Mouse (Mus musculus) stomach, embryonic 16.5 days (tissue): ENCODE results near the gene Mastl. TPM values are rescaled to one million over a fixed set of nuclear protein-coding genes. Genes with fewer than 3 reads are reported as not detected.
A peak's percentile ranks its signal among the peaks of the same experiment; 100 is the strongest.

Experiments
- ATAC-seq: fragments of 200-750 bp; cut with Nextera tagmentation; 2 replicates; pipeline ENCODE4 v1.8.0; 2017; ENCODE audit warnings: moderate number of reproducible peaks, moderate TSS enrichment; ENCODE audit not compliant: insufficient read depth, low FRiP score
- H3K27ac ChIP-seq: fragments of 300-500 bp; sonication (generic); 2 replicates; pipeline ENCODE4 v1.5.1; 2014; ENCODE audit warnings: low read length
- H3K27me3 ChIP-seq: fragments of 300-500 bp; sonication (generic); 2 replicates; pipeline ENCODE4 v1.6.1; 2014; ENCODE audit warnings: low read length, control low read depth, mixed read lengths; ENCODE audit not compliant: control insufficient read depth, insufficient read depth
- H3K36me3 ChIP-seq: fragments of 300-500 bp; sonication (generic); 2 replicates; pipeline ENCODE4 v1.6.1; 2014; ENCODE audit warnings: low read length; ENCODE audit not compliant: control insufficient read depth, insufficient read depth
- H3K4me1 ChIP-seq: fragments of 300-500 bp; sonication (generic); 2 replicates; pipeline ENCODE4 v1.6.1; 2014; ENCODE audit warnings: low read length, control low read depth, mixed read lengths; ENCODE audit not compliant: control insufficient read depth, insufficient read depth
- H3K4me2 ChIP-seq: fragments of 300-500 bp; sonication (generic); 2 replicates; pipeline ENCODE4 v1.6.1; 2014; ENCODE audit warnings: low read depth, low read length, mixed read lengths
- H3K4me3 ChIP-seq: fragments of 300-500 bp; sonication (generic); replicated peaks from 2 replicates; pipeline ENCODE4 v1.5.1; 2014; ENCODE audit warnings: mild to moderate bottlenecking, low read length
- H3K9ac ChIP-seq: fragments of 300-500 bp; sonication (generic); 2 replicates; pipeline ENCODE4 v1.6.1; 2014; ENCODE audit warnings: low read length
- H3K9me3 ChIP-seq: fragments of 300-500 bp; sonication (generic); replicated peaks from 2 replicates; pipeline ENCODE4 v1.6.1; 2016; ENCODE audit warnings: low read length, control low read depth; ENCODE audit not compliant: control insufficient read depth
- WGBS: fragments of 180-500 bp; shearing (Covaris S2); extraction: QIAGEN DNeasy Blood & Tissue Kit; methylation state at CpG from one replicate; pipeline ENCODE4 v1.1.7; 2014; 5-methylcytosine and 5-hydroxymethylcytosine counted together
- polyA plus RNA-seq: library from polyadenylated mRNA; unstranded; fragments of >200 nt; fragmentation: Nextera tagmentation; extraction: Ambion mirVana; gene quantifications from 2 replicates; pipeline ENCODE4 v1.2.1, GENCODE M21; 2015

Gene Mastl
- polyA plus RNA-seq, 1 experiment from 2014 or later, result 10.1 TPM

- Histone ChIP-seq H3K36me3 (no peaks in the 10 kb centered on the region), H3K27me3 (no peaks in the 10 kb centered on the region), H3K4me3 (peak overlapping the region; percentile 79), H3K4me2 (peak overlapping the region; percentile 98), H3K9me3 (no peaks in the 10 kb centered on the region), H3K27ac (peak overlapping the region; percentile 98), H3K9ac (peak overlapping the region; percentile 93), H3K4me1 (0 out of 2 replicates have a peak, but pooled peaks cover 3% of the 10 kb centered on the region)
- peak; percentile 93 for ATAC-seq
- 0% methylated on average over 50 of the region's 50 CpGs for WGBS
These were observed 86.7 kb downstream of the Mastl start for GRCm38 (mm10) chr2:23068894-23069744.

- H3K27me3 ChIP-seq, result no peaks in the 10 kb centered on the region
- WGBS, result 1% methylated on average over 21 of the region's 21 CpGs
- peak overlapping the region; percentile 79 for H3K4me3 ChIP-seq
- no peaks in the 10 kb centered on the region for H3K36me3 ChIP-seq
- H3K9ac ChIP-seq, result peak overlapping the region; percentile 93
- peak overlapping the region; percentile 98 for H3K4me2 ChIP-seq
- ATAC-seq, result peak; percentile 67
- H3K27ac ChIP-seq, result peak overlapping the region; percentile 98
- 0 out of 2 replicates have a peak, but pooled peaks cover 3% of the 10 kb centered on the region for H3K4me1 ChIP-seq
- no peaks in the 10 kb centered on the region for H3K9me3 ChIP-seq
These were observed 87.5 kb downstream of the Mastl start for GRCm38 (mm10) chr2:23068370-23068737.

GRCm38 (mm10) chr2:23067552-23068369, 88.1 kb downstream of the Mastl start, which contains the start of gene Acbd5:
Acbd5 (plus strand) TSS chr2:23068167.
- Histone ChIP-seq H3K4me3 (peak within 1 kb of the TSS; percentile 79), H3K9ac (peak within 1 kb of the TSS; percentile 93), H3K9me3 (no peaks in the 10 kb centered on the region), H3K4me1 (0 out of 2 replicates have a peak, but pooled peaks cover 3% of the 10 kb centered on the region), H3K27me3 (no peaks in the 10 kb centered on the region), H3K4me2 (peak within 1 kb of the TSS; percentile 98), H3K27ac (peak within 1 kb of the TSS; percentile 98), H3K36me3 (no peaks in the 10 kb centered on the region)
- WGBS, result 2% methylated on average over 34 of the region's 34 CpGs
- peak; percentile 96 for ATAC-seq

Other genes with a start within 250 kb of the Mastl start
- 59.7 and 66.9 TPM in 2 replicates for gene Abi1, start 115.8 kb downstream of the Mastl start, polyA plus RNA-seq
- gene Acbd5, start 87.9 kb downstream of the Mastl start, polyA plus RNA-seq, result 41.8 and 42.5 TPM in 2 replicates
- 72.1 and 73.4 TPM in 2 replicates for gene Yme1l1, start 345 bp upstream of the Mastl start, polyA plus RNA-seq
- not detected in 2 replicates for gene 4931423N10Rik, start 51.5 kb upstream of the Mastl start, polyA plus RNA-seq
- gene Nxph2, start 165.2 kb upstream of the Mastl start, polyA plus RNA-seq, result 0.25 and 0.37 TPM in 2 replicates